Mouse (Mus musculus): ENCODE results near the gene Vmn2r65.

Vmn2r65 gene

DNA sequence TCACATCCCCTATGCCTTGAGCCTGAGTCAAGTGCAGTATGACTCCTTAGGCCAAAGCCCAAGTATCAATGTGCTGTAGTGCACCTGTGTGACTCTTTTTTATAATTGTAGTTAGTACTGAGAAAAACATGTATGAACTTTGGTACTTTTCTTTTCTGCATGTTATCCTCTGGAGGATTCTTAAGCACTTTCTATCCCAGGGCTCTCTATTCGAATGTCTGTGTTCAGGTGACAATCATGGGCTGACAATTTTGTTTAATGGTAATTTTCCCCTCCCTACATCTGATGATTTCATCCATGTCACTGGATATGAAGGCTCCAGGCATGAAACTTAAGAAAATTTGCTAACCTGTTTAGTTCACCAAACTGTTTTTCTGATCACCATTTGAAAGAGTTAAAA lies at the start of gene Vmn2r65:
Vmn2r65 (minus strand) TSS at position 101 of the 400 bp plus-strand sequence.
- no peak for DNase-seq (ENCODE audit: low read depth, low spot score)

DNA sequence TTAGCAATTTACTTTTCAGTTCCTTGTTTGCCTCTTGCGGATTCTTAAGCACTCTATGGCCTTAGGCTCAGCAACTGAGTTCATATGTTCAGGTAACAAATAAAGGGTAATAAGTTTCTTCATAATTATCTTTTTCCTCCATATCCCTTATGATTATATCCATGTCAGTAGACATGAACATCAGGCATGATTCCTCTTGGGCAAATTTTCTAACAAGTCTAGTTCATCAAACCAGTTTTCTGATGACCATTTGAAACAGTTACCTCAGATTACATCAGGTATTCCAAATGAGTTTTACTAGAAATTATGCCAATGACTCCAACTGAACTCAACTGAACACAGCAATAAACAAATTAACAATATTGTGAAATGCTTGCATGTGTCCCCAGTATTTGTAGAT lies 48.3 kb upstream of the Vmn2r65 start, which contains the start of gene Vmn2r66:
Vmn2r66 (minus strand) TSS at position 101 of the 400 bp plus-strand sequence.
- DNase-seq (ENCODE audit: low read depth, low spot score): no peak

DNA sequence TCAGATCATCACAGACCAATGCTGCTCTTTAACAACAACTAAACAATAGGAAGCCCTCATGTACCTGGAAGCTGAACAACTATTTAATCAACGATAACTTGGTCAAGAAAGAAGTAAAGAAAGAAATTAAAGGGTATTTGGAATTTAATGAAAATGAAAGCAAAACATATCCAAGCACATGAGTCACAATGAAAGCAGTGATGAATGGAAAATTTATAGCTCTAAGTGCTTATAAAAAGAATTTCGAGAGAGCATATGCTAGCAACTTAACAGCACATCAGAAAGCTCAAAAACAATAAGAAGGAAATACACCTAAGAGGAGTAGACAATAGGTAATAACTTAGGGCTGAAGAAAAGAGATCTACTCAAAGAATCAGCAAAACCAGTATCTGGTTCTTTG lies 32.8 kb upstream of the Vmn2r65 start:
- no peak for DNase-seq (ENCODE audit: low read depth, low spot score)
